ENCODE assay signal across 9 mouse cellular contexts in the genomic region with DNA sequence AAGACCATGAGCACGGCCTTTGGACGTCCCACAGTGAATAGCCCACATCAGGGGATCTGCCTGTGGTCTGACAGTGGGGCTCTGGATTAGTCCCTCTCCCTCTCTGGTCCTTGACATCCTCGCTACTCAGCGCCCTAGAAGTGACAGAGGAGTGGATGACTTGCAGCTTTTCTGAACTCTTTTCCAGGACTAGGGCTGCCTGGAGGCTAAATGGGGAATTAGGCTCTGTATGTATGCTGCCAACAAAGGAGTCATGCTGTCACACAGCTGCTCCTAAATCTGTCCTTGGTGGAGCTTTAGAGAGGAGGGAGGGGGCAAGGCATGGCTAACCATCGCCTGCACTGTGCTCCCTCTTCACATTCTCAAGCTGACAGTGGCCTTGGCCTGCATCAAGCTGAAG. TPM values are rescaled to one million over a fixed set of nuclear protein-coding genes. Genes with fewer than 3 reads are reported as not detected.
DNase-seq lines count a peak whose midpoint lies in the region; ATAC-seq lines count a peak whose summit lies in the region.
"Had no signal": no experiment of that assay in that cellular context is flagged by ENCODE, and none has a peak within 500 bp of the region (broad histone marks: within the 10 kb centered on the region; RNA-seq: fewer than 3 reads in every experiment).

No protein-coding gene starts in this region.

- H3K4me3 ChIP-seq in hindbrain, embryonic 11.5 days (ENCODE audit: low read depth, low read length), result no peak overlapping the region
- no peak overlapping the region for H3K4me3 ChIP-seq in hindbrain, embryonic 10.5 days
- H3K4me3 ChIP-seq: embryonic facial prominence, embryonic 13.5 days had no signal

- H3K4me1 ChIP-seq in hindbrain, embryonic 11.5 days (replicated peaks; ENCODE audit: control insufficient read depth, insufficient read depth, low read length), result no peaks in the 10 kb centered on the region
- peaks cover 11% of the 10 kb centered on the region; the same call in 1 of the 2 replicates for H3K4me1 ChIP-seq in hindbrain, embryonic 10.5 days (replicated peaks)
- H3K4me1 ChIP-seq: embryonic facial prominence, embryonic 13.5 days had no signal

- no peak overlapping the region for H3K4me2 ChIP-seq in hindbrain, embryonic 11.5 days (replicated peaks; ENCODE audit: low read depth, low read length)
- H3K4me2 ChIP-seq: embryonic facial prominence, embryonic 13.5 days had no signal

- 31% methylated on average over 5 of the region's 5 CpGs for WGBS in hindbrain, embryonic 11.5 days
- 32% methylated on average over 5 of the region's 5 CpGs for WGBS in hindbrain, embryonic 10.5 days

- no peaks in the 10 kb centered on the region for H3K27me3 ChIP-seq in hindbrain, embryonic 11.5 days (ENCODE audit: control insufficient read depth, insufficient read depth, low read length)
- H3K27me3 ChIP-seq in hindbrain, embryonic 10.5 days (ENCODE audit: insufficient read depth, poor library complexity, severe bottlenecking), result no peaks in the 10 kb centered on the region

- peak; percentile 56 for ATAC-seq in hindbrain, embryonic 11.5 days (ENCODE audit: low FRiP score)

- no peak overlapping the region for H3K27ac ChIP-seq in hindbrain, embryonic 11.5 days (ENCODE audit: low read depth, low read length)
- no peak overlapping the region for H3K27ac ChIP-seq in hindbrain, embryonic 10.5 days
- H3K27ac ChIP-seq: embryonic facial prominence, embryonic 13.5 days had no signal

- H3K9ac ChIP-seq in hindbrain, embryonic 11.5 days (ENCODE audit: low read depth, low read length), result no peak overlapping the region
- H3K9ac ChIP-seq: embryonic facial prominence, embryonic 13.5 days had no signal

- no peaks in the 10 kb centered on the region for H3K9me3 ChIP-seq in hindbrain, embryonic 11.5 days (ENCODE audit: control insufficient read depth, low read length)
- no peaks in the 10 kb centered on the region for H3K9me3 ChIP-seq in hindbrain, embryonic 10.5 days
- H3K9me3 ChIP-seq: embryonic facial prominence, embryonic 13.5 days had no signal

- DNase-seq in hindbrain, embryonic 11.5 days (ENCODE audit: low spot score), result no peak
- no peak for DNase-seq in hindbrain, embryonic 10.5 days (ENCODE audit: low spot score)
- DNase-seq in brain, adult 2 months (ENCODE audit: low read depth, low spot score), result peak; percentile 91
- peak; percentile 98 for DNase-seq in heart, adult 11 months
- peak; percentile 42 for DNase-seq in mesoderm, embryonic 11.5 days (ENCODE audit: low read depth, low spot score)
- no peak for DNase-seq in yolk sac, embryonic 10.5 days (ENCODE audit: low spot score)
- no peak for DNase-seq in spleen, postnatal 36 days (ENCODE audit: low spot score in 2 of 2)
- no peak for DNase-seq in layer of hippocampus, postnatal 25 days (ENCODE audit: extremely low spot score in 1 of 2, low spot score in 1 of 2)

- no peaks in the 10 kb centered on the region for H3K36me3 ChIP-seq in hindbrain, embryonic 11.5 days (ENCODE audit: control insufficient read depth, insufficient read depth, low read length)
- H3K36me3 ChIP-seq in hindbrain, embryonic 10.5 days, result no peaks in the 10 kb centered on the region
- H3K36me3 ChIP-seq: embryonic facial prominence, embryonic 13.5 days had no signal

RNA-seq across cellular contexts. Expression of gene Trabd2b, which starts 53.1 kb away (rescaled TPM):
- 1.6 and 2.0 TPM in 2 replicates for polyA plus RNA-seq in hindbrain, embryonic 11.5 days (2014; fragmentation: Nextera tagmentation; extraction: Ambion mirVana)
- 1.2 and 1.5 TPM in 2 replicates for polyA plus RNA-seq in hindbrain, embryonic 10.5 days (2016; fragmentation: Nextera tagmentation; extraction: Ambion mirVana)
- 1 to 10 TPM; 1.6 to 1.8 TPM for total RNA-seq in layer of hippocampus, postnatal 25 days (2021)

Comparison
In these comparisons a context has a peak if more than half of its experiments do, and no peak if none do; other contexts are left out.
1. DNase-seq: peak in brain, adult 2 months (single experiment), heart, adult 11 months (single experiment) and mesoderm, embryonic 11.5 days (single experiment); none in hindbrain, embryonic 11.5 days (single experiment), hindbrain, embryonic 10.5 days (single experiment), yolk sac, embryonic 10.5 days (single experiment), spleen, postnatal 36 days (0 of 2) and layer of hippocampus, postnatal 25 days (0 of 2).